Mouse (Mus musculus) layer of hippocampus, adult 9-11 months (tissue): ENCODE results near the gene Ptgr1.

Source experiments
- DNase-seq: peaks from one replicate; pipeline ENCODE4 v3.0.0; 2022

Gene Ptgr1

GRCm38 (mm10) chr4:58925664-58926063 is 61.3 kb downstream of the Ptgr1 start:
- no peak for DNase-seq

DNA sequence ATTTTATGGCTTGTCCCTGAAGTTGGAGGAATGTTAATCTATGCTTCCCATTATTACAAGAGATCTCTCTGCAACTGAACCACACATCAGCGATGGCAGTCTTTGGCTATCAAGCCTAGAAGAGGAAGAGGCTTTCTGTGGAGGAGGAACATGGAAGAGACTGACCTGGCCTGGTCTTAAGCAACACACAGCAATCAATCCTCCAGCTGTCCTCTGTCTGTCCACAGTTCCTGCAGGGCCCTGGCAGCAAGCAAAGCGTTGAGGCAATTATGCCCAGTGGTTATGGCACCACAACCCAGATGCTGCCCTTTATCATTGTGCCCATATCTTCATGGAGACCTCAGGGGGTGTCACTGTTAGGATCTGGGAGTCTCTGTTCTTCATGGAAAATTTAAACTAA is 63.0 kb downstream of the Ptgr1 start:
- DNase-seq = no peak
